Mouse (Mus musculus) hindbrain, embryonic 16.5 days (tissue): Measurements from ENCODE around the gene Cpne9. TPM values are rescaled to one million over a fixed set of nuclear protein-coding genes. Genes with fewer than 3 reads are reported as not detected.

Experiments
- ATAC-seq: fragments of 200-750 bp; cut with Nextera tagmentation; 2 replicates; pipeline ENCODE4 v1.8.0; 2017; ENCODE audit warnings: moderate TSS enrichment, moderate library complexity
- H3K27ac ChIP-seq: fragments of 300-500 bp; sonication (generic); 2 replicates; pipeline ENCODE4 v1.5.1; 2014; ENCODE audit warnings: low read depth, mild to moderate bottlenecking, control low read depth, low read length, moderate library complexity
- H3K27me3 ChIP-seq: fragments of 300-500 bp; sonication (generic); replicated peaks from 2 replicates; pipeline ENCODE4 v1.6.1; 2014; ENCODE audit warnings: low read length; ENCODE audit not compliant: control insufficient read depth, insufficient read depth
- H3K36me3 ChIP-seq: fragments of 300-500 bp; sonication (generic); 2 replicates; pipeline ENCODE4 v1.6.1; 2014; ENCODE audit warnings: mild to moderate bottlenecking, low read length, moderate library complexity, mixed read lengths; ENCODE audit not compliant: control insufficient read depth, insufficient read depth
- H3K4me1 ChIP-seq: fragments of 300-500 bp; sonication (generic); 2 replicates; pipeline ENCODE4 v1.6.1; 2014; ENCODE audit warnings: low read depth, low read length; ENCODE audit not compliant: control insufficient read depth, insufficient read depth
- H3K4me2 ChIP-seq: fragments of 300-500 bp; sonication (generic); 2 replicates; pipeline ENCODE4 v1.6.1; 2014; ENCODE audit warnings: mild to moderate bottlenecking, low read length, control low read depth, moderate library complexity
- H3K4me3 ChIP-seq: fragments of 300-500 bp; sonication (generic); 2 replicates; pipeline ENCODE4 v1.5.1; 2014; ENCODE audit warnings: mild to moderate bottlenecking, low read length, control low read depth, moderate library complexity
- H3K9ac ChIP-seq: fragments of 300-500 bp; sonication (generic); 2 replicates; pipeline ENCODE4 v1.6.1; 2014; ENCODE audit warnings: low read depth, mild to moderate bottlenecking, control low read depth, low read length, moderate library complexity
- H3K9me3 ChIP-seq: fragments of 300-500 bp; sonication (generic); 2 replicates; pipeline ENCODE4 v1.6.1; 2014; ENCODE audit warnings: mild to moderate bottlenecking, low read length, moderate library complexity; ENCODE audit not compliant: control insufficient read depth
- WGBS: fragments of 180-500 bp; shearing (Covaris S2); extraction: QIAGEN DNeasy Blood & Tissue Kit; methylation state at CpG from one replicate; pipeline ENCODE4 v1.1.7; 2014; 5-methylcytosine and 5-hydroxymethylcytosine counted together
- polyA plus RNA-seq: library from polyadenylated mRNA; unstranded; fragments of >200 nt; fragmentation: Nextera tagmentation; extraction: Ambion mirVana; gene quantifications from 2 replicates; pipeline ENCODE4 v1.2.1, GENCODE M21; 2015

Gene Cpne9
- polyA plus RNA-seq: 9.1 and 9.6 TPM in 2 replicates

DNA sequence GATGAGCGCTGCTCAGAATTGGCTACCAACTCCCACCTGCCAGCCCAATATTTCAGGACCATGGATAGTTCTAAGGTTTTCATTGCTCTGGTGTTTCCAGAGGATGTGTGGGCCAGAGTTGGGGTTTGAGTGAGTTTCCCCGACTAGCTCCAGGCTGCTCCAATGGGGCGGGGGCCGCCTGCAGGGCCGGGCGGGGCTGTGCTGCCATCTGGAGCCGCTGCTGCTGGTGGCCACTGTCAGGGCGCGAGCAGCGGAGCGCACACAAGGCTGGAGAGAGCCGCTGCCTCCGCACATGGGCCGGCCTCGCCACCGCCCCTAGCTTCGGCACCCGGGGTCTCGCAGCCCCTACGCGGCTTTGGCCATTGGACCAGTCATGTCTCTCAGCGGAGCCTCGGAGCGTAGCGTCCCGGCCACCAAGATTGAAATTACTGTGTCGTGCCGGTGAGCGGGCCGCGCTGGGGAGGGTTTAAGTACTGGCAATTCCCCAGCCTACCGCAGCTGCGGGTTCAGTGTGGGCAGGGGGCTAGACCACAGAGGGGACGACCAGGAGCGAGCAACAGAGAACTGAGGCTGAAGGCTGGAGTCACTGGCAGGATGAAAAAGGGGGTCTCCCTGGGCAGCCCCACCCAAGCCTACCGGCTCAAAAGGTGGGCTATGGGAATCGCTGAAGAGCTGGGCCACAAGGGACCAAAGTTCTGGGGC lies at the start of gene Cpne9:
TSS of gene Cpne9 (plus strand) at position 207 of the 702 bp plus-strand sequence.
- Histone ChIP-seq H3K27ac (no peak within 1 kb of the TSS), H3K9me3 (no peaks in the 10 kb centered on the region), H3K4me1 (peaks cover 13% of the 10 kb centered on the region), H3K36me3 (peaks cover 15% of the 10 kb centered on the region; the same call in 1 of the 2 replicates), H3K27me3 (peaks cover 15% of the 10 kb centered on the region), H3K9ac (peak within 1 kb of the TSS; percentile 65), H3K4me3 (peak within 1 kb of the TSS; percentile 44), H3K4me2 (peak within 1 kb of the TSS; percentile 70)
- 2% methylated on average over 37 of the region's 37 CpGs for WGBS
- ATAC-seq: peak; percentile 87

DNA sequence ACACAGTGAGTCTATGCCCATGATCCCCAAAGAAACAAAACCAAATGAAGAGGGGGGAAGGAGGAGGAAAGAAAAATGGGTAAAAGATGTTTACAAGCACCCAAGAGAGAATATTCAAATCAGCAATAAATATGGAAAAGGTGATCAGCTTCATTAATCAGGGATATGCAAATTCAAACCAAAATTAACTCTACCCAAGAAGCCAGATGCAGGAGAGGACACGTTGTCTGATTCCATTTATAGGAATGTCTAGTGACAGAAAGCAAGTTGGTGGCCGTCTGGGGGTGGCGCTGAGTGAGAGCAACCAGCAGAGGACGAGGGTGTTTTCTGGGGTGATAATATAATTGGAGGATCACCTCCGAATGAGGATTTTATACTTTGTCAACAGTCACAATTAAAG lies 47.0 kb upstream of the Cpne9 start:
- H3K4me1 ChIP-seq: peaks cover 14% of the 10 kb centered on the region
- H3K27ac ChIP-seq: no peak overlapping the region
- WGBS: 75% methylated on average over 5 of the region's 5 CpGs
- ATAC-seq: no peak
- H3K36me3 ChIP-seq: no peaks in the 10 kb centered on the region
- no peak overlapping the region for H3K4me2 ChIP-seq
- H3K4me3 ChIP-seq: no peak overlapping the region
- H3K27me3 ChIP-seq: no peaks in the 10 kb centered on the region
- H3K9me3 ChIP-seq: no peaks in the 10 kb centered on the region
- no peak overlapping the region for H3K9ac ChIP-seq

DNA sequence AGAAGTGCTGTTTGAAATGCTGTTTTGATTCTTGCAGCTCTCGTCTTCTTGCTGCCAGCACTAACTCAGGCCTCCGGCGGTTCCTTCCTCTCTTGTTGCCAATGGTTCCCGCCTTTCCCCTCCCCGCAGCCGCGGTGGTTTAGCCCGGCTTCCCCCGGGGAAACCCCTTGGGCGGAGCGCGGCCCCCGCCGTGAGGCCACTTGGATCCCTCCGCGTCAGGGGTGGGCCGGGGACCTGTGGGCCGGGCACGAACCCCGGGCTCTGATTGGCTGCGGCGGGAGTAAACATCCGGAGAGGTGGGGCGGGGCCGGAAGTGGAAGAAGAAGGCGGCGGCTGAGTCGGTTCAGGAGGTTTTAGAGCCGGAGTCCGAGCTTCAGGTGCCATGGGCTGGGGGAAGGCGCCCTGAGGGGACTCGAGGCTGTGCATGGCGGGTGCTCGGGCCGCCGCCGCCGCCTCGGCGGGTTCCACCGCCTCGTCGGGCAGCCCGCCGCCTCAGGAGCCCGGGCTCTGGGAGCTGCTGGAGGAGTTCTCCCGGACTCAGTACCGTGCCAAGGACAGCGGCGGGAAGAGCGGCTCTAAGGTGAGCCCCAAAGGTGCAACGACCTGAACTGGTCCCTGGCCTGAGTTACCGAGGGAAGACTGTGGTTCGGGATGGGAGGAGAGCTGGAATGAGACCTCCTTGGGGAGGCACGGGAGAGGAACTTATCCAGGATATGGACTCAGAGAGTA lies 44.4 kb upstream of the Cpne9 start, which contains the start of gene Mtmr14:
TSS of gene Mtmr14 (plus strand) at position 302 of the 729 bp plus-strand sequence.
- H3K4me2 ChIP-seq: peak within 1 kb of the TSS; percentile 87
- ATAC-seq: peak; percentile 99
- peaks cover 14% of the 10 kb centered on the region for H3K4me1 ChIP-seq
- peak within 1 kb of the TSS; percentile 85 for H3K9ac ChIP-seq
- WGBS: under 1% methylated on average over 44 of the region's 55 CpGs
- no peaks in the 10 kb centered on the region for H3K9me3 ChIP-seq
- H3K27me3 ChIP-seq: no peaks in the 10 kb centered on the region
- no peaks in the 10 kb centered on the region for H3K36me3 ChIP-seq
- peak within 1 kb of the TSS; percentile 76 for H3K27ac ChIP-seq
- H3K4me3 ChIP-seq: peak within 1 kb of the TSS; percentile 94

DNA sequence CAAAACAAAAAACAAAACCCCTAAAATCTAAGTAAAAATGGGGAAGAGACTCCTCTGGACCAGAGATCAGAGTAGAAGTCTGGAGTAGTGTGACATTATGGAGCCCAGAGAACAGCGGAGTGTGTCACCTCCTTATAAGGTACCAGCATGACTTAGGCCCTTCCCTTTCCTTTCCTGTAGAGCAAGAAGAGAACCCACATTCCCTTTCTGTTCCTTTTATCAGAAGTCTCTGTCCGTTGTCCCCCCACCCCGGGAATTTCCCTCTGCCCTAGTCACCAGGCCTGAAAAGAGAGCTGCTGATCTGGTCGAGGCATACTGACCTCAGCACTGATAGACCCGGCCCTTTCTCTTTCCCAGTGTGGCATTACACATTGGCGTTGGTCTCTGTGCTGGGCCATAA lies 43.7 kb upstream of the Cpne9 start:
- Histone ChIP-seq H3K9me3 (no peaks in the 10 kb centered on the region), H3K27ac (no peak overlapping the region), H3K27me3 (no peaks in the 10 kb centered on the region), H3K4me2 (peak overlapping the region; percentile 87), H3K36me3 (no peaks in the 10 kb centered on the region), H3K9ac (peak overlapping the region; percentile 85), H3K4me3 (peak overlapping the region; percentile 94), H3K4me1 (peaks cover 14% of the 10 kb centered on the region)
- ATAC-seq: no peak
- WGBS: 39% methylated on average over 6 of the region's 6 CpGs

DNA sequence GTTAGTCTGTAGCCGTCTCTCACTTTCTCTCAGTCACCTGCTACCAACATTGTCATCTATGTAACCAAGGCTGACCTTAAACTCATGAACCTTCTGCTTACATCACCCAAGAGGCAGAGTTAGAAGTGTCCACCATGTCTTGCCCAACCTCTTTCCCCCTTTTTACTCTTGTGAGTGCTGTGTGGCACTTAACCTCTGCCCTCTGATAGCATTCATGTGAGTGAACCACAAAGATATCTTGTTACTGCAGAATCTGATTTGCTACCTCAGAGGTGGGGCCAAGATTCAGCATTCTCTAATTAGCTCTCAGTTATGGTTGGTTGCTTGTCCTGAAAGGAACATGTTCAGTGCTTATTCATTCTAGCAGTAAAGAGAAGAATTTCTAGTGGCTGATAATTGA lies 39.4 kb upstream of the Cpne9 start:
- Histone ChIP-seq H3K27ac (no peak overlapping the region), H3K36me3 (no peaks in the 10 kb centered on the region), H3K4me3 (no peak overlapping the region), H3K9me3 (no peaks in the 10 kb centered on the region), H3K4me2 (no peak overlapping the region), H3K27me3 (no peaks in the 10 kb centered on the region), H3K9ac (no peak overlapping the region), H3K4me1 (peaks cover 12% of the 10 kb centered on the region)
- 87% methylated on average over 1 of the region's 1 CpGs for WGBS
- ATAC-seq: no peak

DNA sequence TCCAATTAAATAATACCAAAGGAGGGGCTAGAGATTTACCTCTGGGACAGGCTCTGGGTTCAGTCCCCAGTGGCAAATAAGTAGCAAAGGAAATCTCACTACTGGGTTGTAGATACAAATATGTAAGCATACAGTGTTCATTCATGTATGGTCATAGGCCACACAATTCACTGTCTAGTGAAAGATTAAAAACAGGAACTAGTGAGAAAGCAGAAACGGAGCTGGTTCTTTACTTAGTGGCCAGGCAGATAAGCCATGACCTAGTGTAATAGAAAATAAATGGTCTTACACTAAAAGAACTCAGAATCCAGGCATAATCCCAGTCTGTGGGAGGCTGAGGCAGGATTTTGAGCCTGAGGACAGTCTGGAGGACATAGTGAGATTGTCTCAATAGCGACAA lies 36.5 kb upstream of the Cpne9 start:
- no peaks in the 10 kb centered on the region for H3K4me1 ChIP-seq
- no peaks in the 10 kb centered on the region for H3K27me3 ChIP-seq
- no peaks in the 10 kb centered on the region for H3K9me3 ChIP-seq
- H3K4me3 ChIP-seq: no peak overlapping the region
- ATAC-seq: no peak
- H3K9ac ChIP-seq: no peak overlapping the region
- H3K4me2 ChIP-seq: no peak overlapping the region
- no peak overlapping the region for H3K27ac ChIP-seq
- 99% methylated on average over 2 of the region's 2 CpGs for WGBS
- no peaks in the 10 kb centered on the region for H3K36me3 ChIP-seq

DNA sequence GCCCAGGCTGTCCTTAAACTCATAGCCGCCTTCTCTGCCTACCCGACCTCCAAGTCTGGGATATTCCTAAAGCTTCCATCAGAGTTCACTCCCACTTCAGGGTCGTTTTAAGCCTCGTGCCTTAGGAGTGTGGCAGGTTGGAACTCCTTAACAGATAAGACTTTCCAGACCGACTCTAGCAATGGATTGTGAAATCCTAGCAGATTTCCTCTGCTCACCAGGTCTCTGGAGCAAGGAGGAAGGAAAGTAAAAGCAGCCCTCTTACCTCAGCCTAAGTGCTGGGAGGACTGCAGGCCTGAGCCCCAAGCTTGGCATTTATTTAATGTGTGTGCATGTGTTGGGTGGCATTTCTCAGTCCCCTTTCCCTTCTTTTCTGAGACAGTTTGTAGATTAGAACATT lies 31.3 kb upstream of the Cpne9 start:
- no peak overlapping the region for H3K9ac ChIP-seq
- H3K4me1 ChIP-seq: no peaks in the 10 kb centered on the region
- ATAC-seq: no peak
- H3K36me3 ChIP-seq: peaks cover 25% of the 10 kb centered on the region
- no peak overlapping the region for H3K4me2 ChIP-seq
- H3K4me3 ChIP-seq: no peak overlapping the region
- H3K9me3 ChIP-seq: no peaks in the 10 kb centered on the region
- H3K27me3 ChIP-seq: no peaks in the 10 kb centered on the region
- no peak overlapping the region for H3K27ac ChIP-seq
- WGBS: 90% methylated on average over 5 of the region's 5 CpGs

DNA sequence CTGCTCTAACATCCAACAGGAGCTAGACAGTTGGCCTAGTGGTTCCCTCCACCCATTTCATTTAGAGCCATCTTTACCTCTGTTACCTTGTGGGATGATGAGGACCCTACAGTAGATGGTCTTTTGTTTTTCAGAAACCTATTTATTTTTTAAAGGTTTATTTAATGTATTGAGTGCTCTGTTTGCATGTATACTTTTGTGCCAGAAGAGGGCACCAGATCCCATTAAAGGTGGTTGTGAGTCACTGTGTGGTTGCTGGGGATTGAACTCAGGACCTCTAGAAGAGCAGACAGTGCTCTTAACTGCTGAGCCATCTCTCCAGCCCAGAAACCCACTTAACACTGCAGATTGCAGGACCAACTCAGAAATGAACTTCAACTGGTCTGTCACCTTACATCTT lies 30.2 kb upstream of the Cpne9 start:
- no peak overlapping the region for H3K9ac ChIP-seq
- no peak overlapping the region for H3K4me3 ChIP-seq
- no peak overlapping the region for H3K4me2 ChIP-seq
- no peaks in the 10 kb centered on the region for H3K4me1 ChIP-seq
- no peak for ATAC-seq
- no peaks in the 10 kb centered on the region for H3K27me3 ChIP-seq
- H3K9me3 ChIP-seq: no peaks in the 10 kb centered on the region
- H3K27ac ChIP-seq: no peak overlapping the region
- H3K36me3 ChIP-seq: peaks cover 32% of the 10 kb centered on the region

DNA sequence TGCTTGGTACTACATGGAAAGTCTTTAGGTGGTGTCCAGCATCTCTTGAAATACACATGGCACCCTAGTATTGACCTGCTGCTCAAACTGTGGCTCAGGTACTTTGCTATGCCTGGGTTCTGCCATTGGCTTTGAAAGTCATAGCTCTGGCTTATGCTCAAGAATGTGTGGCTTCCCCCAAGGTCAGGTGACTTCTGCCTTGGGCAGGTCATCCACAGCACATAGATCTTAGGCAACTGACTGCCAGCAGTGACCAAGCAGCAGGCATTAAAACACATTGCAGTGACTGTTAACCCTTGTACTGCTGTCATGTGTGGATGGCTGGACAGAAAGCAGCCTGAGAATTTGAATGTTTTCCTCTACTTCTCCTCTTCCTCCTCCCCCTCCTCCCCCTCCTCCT lies 27.2 kb upstream of the Cpne9 start:
- H3K36me3 ChIP-seq: peaks cover 45% of the 10 kb centered on the region
- no peak overlapping the region for H3K27ac ChIP-seq
- no peak for ATAC-seq

More for the DNA sequence above, 27.2 kb upstream of the Cpne9 start:
- H3K4me2 ChIP-seq: no peak overlapping the region
- no peak overlapping the region for H3K4me3 ChIP-seq
- no peak overlapping the region for H3K9ac ChIP-seq
- H3K4me1 ChIP-seq: no peaks in the 10 kb centered on the region
- no peaks in the 10 kb centered on the region for H3K9me3 ChIP-seq
- no peaks in the 10 kb centered on the region for H3K27me3 ChIP-seq
